Mouse (Mus musculus) liver, embryonic 14.5 days (tissue): ENCODE results near the gene Jmjd1c. TPM values are rescaled to one million over a fixed set of nuclear protein-coding genes. Genes with fewer than 3 reads are reported as not detected.

Experiments used
- ATAC-seq: fragments of 200-750 bp; cut with Nextera tagmentation; 2 replicates; pipeline ENCODE4 v1.8.0; 2017; ENCODE audit warnings: moderate number of reproducible peaks, mild to moderate bottlenecking, moderate library complexity; ENCODE audit not compliant: insufficient read depth
- DNase-seq, 3 experiments: peaks; one replicate each; pipeline ENCODE4 v3.0.0-alpha.2; 2012 to 2013; ENCODE audit warnings: low read depth in 3 of 3, low spot score in 3 of 3
- H3K27ac ChIP-seq: fragments of 300-500 bp; sonication (generic); 2 replicates; pipeline ENCODE4 v1.5.1; 2014; ENCODE audit warnings: moderate library complexity, mild to moderate bottlenecking, control low read depth, inconsistent platforms
- H3K27me3 ChIP-seq: fragments of 300-500 bp; sonication (generic); 2 replicates; pipeline ENCODE4 v1.6.1; 2014; ENCODE audit warnings: mild to moderate bottlenecking, low read length, moderate library complexity; ENCODE audit not compliant: control insufficient read depth, insufficient read depth
- H3K36me3 ChIP-seq: fragments of 300-500 bp; sonication (generic); replicated peaks from 2 replicates; pipeline ENCODE4 v1.6.1; 2014; ENCODE audit warnings: low read depth; ENCODE audit not compliant: control insufficient read depth, insufficient read depth
- H3K4me1 ChIP-seq, 2 experiments: fragments of 200-500 bp in 1 of 2; fragments of 300-500 bp in 1 of 2; sonication (generic) in 1 of 2; replicated peaks; 2 replicates each; pipeline ENCODE4 v1.6.1; 2012 to 2014; ENCODE audit warnings: antibody characterized with exemption in 1 of 2, inconsistent platforms in 1 of 2, low read length in 1 of 2; ENCODE audit not compliant: control insufficient read depth in 2 of 2, insufficient read depth in 2 of 2
- H3K4me2 ChIP-seq: fragments of 300-500 bp; sonication (generic); 2 replicates; pipeline ENCODE4 v1.6.1; 2014; ENCODE audit warnings: low read depth, mild to moderate bottlenecking, control low read depth, moderate library complexity
- H3K4me3 ChIP-seq, 2 experiments: fragments of 200-500 bp in 1 of 2; fragments of 300-500 bp in 1 of 2; sonication (generic) in 1 of 2; 2 replicates each; pipeline ENCODE4 v1.5.1; 2012 to 2014; ENCODE audit warnings: low read depth in 2 of 2, low read length in 2 of 2, mild to moderate bottlenecking in 2 of 2, control low read depth in 1 of 2, inconsistent platforms in 1 of 2, moderate library complexity in 1 of 2; ENCODE audit not compliant: insufficient read depth in 1 of 2
- H3K9ac ChIP-seq: fragments of 300-500 bp; sonication (generic); replicated peaks from 2 replicates; pipeline ENCODE4 v1.6.1; 2014; ENCODE audit warnings: mild to moderate bottlenecking, control low read depth, moderate library complexity
- H3K9me3 ChIP-seq: fragments of 300-500 bp; sonication (generic); 2 replicates; pipeline ENCODE4 v1.6.1; 2016; ENCODE audit warnings: low read length, mixed read lengths; ENCODE audit not compliant: control insufficient read depth
- CTCF ChIP-seq: IDR thresholded peaks from 2 replicates; pipeline ENCODE4 v1.5.1; 2016; ENCODE audit warnings: antibody characterized with exemption, low read depth, control low read depth
- EP300 ChIP-seq: IDR thresholded peaks from 2 replicates; pipeline ENCODE4 v1.6.1; 2016; ENCODE audit warnings: antibody characterized with exemption, low read depth
- WGBS: fragments of 180-500 bp; shearing (Covaris S2); extraction: QIAGEN DNeasy Blood & Tissue Kit; methylation state at CpG from one replicate; pipeline ENCODE4 v1.1.7; 2014; ENCODE audit not compliant: insufficient replicate concordance; 5-methylcytosine and 5-hydroxymethylcytosine counted together
- polyA plus RNA-seq, 2 experiments: library from polyadenylated mRNA; depleted of rRNA in 1 of 2; stranded (reverse) in 1 of 2; unstranded in 1 of 2; fragments of >200 nt; fragmentation: Nextera tagmentation in 1 of 2; extraction: Ambion mirVana in 1 of 2; gene quantifications; 2 replicates each; pipeline versions ENCODE4 v1.2.1 to v1.2.3; 2012 to 2014

Gene Jmjd1c
- polyA plus RNA-seq, 2 experiments = 6.5 to 8.7 TPM

DNA sequence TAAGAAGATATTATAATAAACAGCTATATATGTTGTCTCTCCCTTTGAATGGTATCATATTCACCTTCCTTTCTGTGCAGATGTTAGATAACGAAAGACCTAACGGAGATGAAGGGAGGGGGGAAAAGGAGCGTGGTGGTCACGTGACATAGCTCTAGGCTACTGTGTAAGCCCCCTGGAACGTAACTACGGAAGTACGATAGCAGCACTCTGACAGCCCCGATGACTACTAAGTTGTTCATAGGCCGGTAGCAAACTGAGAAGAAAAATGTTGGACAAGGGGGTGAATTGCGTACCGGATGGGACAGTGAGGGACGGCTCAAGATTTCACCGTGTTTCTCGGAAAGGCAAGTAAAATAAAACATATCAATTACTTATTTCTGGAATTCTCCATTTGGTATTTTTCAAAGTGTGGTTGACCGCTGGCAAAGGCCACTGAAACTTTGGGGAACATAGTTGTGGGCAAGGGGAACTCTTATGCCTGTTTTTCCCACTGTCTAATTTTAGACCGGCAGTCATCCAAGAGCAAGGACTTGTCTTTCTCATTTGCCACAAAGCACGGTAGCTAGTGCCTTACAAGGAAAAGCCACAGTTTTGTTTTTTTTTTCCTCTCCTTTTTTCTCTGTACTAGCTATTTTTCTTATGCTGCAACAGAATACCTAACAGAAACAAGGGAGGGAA is 201.4 kb downstream of the Jmjd1c start:
- no peak overlapping the region for H3K27ac ChIP-seq
- H3K4me3 ChIP-seq = peak overlapping the region; percentile 10 to 36
- TF ChIP-seq CTCF = no peak
- peak; percentile 33; the same call in 1 of the 2 replicates for TF ChIP-seq EP300
- no peaks in the 10 kb centered on the region for H3K36me3 ChIP-seq
- H3K4me2 ChIP-seq = peak overlapping the region; percentile 37
- H3K27me3 ChIP-seq = no peaks in the 10 kb centered on the region
- H3K9ac ChIP-seq = no peak overlapping the region
- no peak for DNase-seq
- peaks cover 0 to 32% of the 10 kb centered on the region in 2 experiments for H3K4me1 ChIP-seq
- WGBS = 55% methylated on average over 17 of the region's 17 CpGs
- no peaks in the 10 kb centered on the region for H3K9me3 ChIP-seq
- ATAC-seq = peak; percentile 29; the same call in 1 of the 2 replicates

GRCm38 (mm10) chr10:67298856-67299255 is 202.9 kb downstream of the Jmjd1c start:
- WGBS = 39% methylated on average over 5 of the region's 5 CpGs
- Histone ChIP-seq H3K27ac (no peak overlapping the region), H3K4me1 (peaks cover 0 to 32% of the 10 kb centered on the region in 2 experiments), H3K9ac (no peak overlapping the region), H3K4me2 (peak overlapping the region; percentile 31), H3K27me3 (no peaks in the 10 kb centered on the region), H3K9me3 (no peaks in the 10 kb centered on the region), H3K4me3 (no peak overlapping the region), H3K36me3 (no peaks in the 10 kb centered on the region)
- no peak for TF ChIP-seq EP300
- no peak for TF ChIP-seq CTCF
- DNase-seq (no peak), ATAC-seq (no peak)

- Histone ChIP-seq H3K9me3 (no peaks in the 10 kb centered on the region), H3K4me1 (peaks cover 0 to 32% of the 10 kb centered on the region in 2 experiments), H3K27ac (no peak overlapping the region), H3K4me2 (no peak overlapping the region; the same call in 1 of the 2 replicates), H3K36me3 (no peaks in the 10 kb centered on the region), H3K9ac (no peak overlapping the region), H3K27me3 (no peaks in the 10 kb centered on the region), H3K4me3 (no peak overlapping the region)
- 67% methylated on average over 4 of the region's 4 CpGs for WGBS
- ATAC-seq (no peak), DNase-seq (no peak)
- TF ChIP-seq EP300 (no peak), CTCF (no peak)
Measured at GRCm38 (mm10) chr10:67299285-67299684, 203.4 kb downstream of the Jmjd1c start.

DNA sequence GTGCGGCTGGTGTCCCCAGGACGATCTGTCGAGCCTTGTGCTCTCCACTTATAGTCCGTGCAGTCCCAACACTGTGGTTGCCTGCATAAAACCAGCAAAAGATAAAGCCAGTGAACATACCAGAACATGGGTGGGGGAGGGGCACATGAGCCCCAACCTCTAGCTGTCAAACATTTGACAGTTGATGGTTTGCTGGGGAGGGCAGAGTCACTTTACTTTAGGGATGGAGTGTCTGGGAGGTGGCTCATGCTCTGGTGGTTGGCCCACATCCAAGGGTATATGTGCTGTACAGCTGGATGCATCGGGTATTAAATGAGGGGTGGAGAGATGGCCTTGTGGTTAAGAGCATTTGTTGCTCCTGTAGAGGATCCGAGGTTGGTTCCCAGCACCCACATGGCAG is 205.1 kb downstream of the Jmjd1c start:
- no peak overlapping the region for H3K9ac ChIP-seq
- H3K27ac ChIP-seq = no peak overlapping the region
- ATAC-seq = peak; percentile 36; the same call in 1 of the 2 replicates
- TF ChIP-seq EP300 (no peak), CTCF (no peak)
- no peak for DNase-seq
- 40% methylated on average over 6 of the region's 6 CpGs for WGBS
- no peaks in the 10 kb centered on the region for H3K9me3 ChIP-seq
- H3K36me3 ChIP-seq = no peaks in the 10 kb centered on the region
- H3K4me2 ChIP-seq = no peak overlapping the region
- no peaks in the 10 kb centered on the region for H3K27me3 ChIP-seq
- H3K4me3 ChIP-seq = no peak overlapping the region
- H3K4me1 ChIP-seq = peaks cover 0 to 22% of the 10 kb centered on the region in 2 experiments; a peak in 3 of 4 replicates

DNA sequence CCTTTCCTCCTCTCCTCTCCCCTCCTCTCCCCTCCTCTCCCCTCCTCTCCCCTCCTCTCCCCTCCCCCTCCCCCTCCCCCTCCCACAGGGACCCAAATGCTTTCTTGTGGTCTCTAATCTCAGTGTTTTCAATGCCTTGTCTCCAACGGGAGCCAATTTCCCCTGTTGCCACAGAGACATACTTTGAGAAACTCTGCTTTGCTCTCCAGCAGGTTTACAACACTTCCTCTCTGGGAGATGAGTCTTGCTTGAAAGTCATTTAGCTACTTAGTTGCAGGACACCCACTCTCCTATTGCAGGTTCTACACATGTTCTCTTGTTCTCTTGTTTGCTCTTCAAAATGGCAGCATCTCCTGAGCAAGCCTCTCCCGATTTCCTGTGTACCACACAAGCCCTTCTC is 206.4 kb downstream of the Jmjd1c start:
- DNase-seq = no peak

More for the DNA sequence above, 206.4 kb downstream of the Jmjd1c start:
- H3K27me3 ChIP-seq = no peaks in the 10 kb centered on the region
- no peak for TF ChIP-seq EP300
- no peak for TF ChIP-seq CTCF
- H3K27ac ChIP-seq = no peak overlapping the region
- no peak overlapping the region for H3K9ac ChIP-seq
- WGBS = 30% methylated on average over 2 of the region's 2 CpGs
- ATAC-seq = no peak
- no peaks in the 10 kb centered on the region for H3K36me3 ChIP-seq
- peaks cover 0 to 10% of the 10 kb centered on the region in 2 experiments; a peak in 3 of 4 replicates for H3K4me1 ChIP-seq
- H3K4me2 ChIP-seq = no peak overlapping the region
- H3K4me3 ChIP-seq = no peak overlapping the region
- H3K9me3 ChIP-seq = no peaks in the 10 kb centered on the region

Other genes with a start within 250 kb of the Jmjd1c start
- gene Reep3, start 820 bp downstream of the Jmjd1c start, polyA plus RNA-seq (2012; rRNA removed) = 3.2 and 3.9 TPM in 2 replicates
- gene Reep3, start 820 bp downstream of the Jmjd1c start, polyA plus RNA-seq (2014; fragmentation: Nextera tagmentation; extraction: Ambion mirVana) = 5.1 and 5.4 TPM in 2 replicates
- 3.4 and 5.5 TPM in 2 replicates for gene Nrbf2, start 189.2 kb downstream of the Jmjd1c start, polyA plus RNA-seq (2012; rRNA removed)
- 15.0 and 15.5 TPM in 2 replicates for gene Nrbf2, start 189.2 kb downstream of the Jmjd1c start, polyA plus RNA-seq (2014; fragmentation: Nextera tagmentation; extraction: Ambion mirVana)